Mouse (Mus musculus): Measurements from ENCODE around the gene Sirt1.

The Sirt1 gene

GRCm38 (mm10) chr10:63313726-63314125 is 67.8 kb downstream of the Sirt1 start:
- no peak for DNase-seq

GRCm38 (mm10) chr10:63308582-63309366 is 72.7 kb downstream of the Sirt1 start:
- DNase-seq, result peak; percentile 73 to 83

- no peak for DNase-seq
Measured at GRCm38 (mm10) chr10:63302356-63302755, 79.1 kb downstream of the Sirt1 start.

GRCm38 (mm10) chr10:63282846-63283245 is 98.7 kb downstream of the Sirt1 start:
- DNase-seq, result no peak

- DNase-seq, result no peak
Measured at GRCm38 (mm10) chr10:63282417-63282816, 99.1 kb downstream of the Sirt1 start.

- no peak for DNase-seq
Measured at GRCm38 (mm10) chr10:63279851-63280250, 101.7 kb downstream of the Sirt1 start.

GRCm38 (mm10) chr10:63277010-63277409 is 104.5 kb downstream of the Sirt1 start:
- no peak for DNase-seq

- DNase-seq, result no peak
Measured at GRCm38 (mm10) chr10:63272868-63273267, 108.6 kb downstream of the Sirt1 start.

GRCm38 (mm10) chr10:63272401-63272800 is 109.1 kb downstream of the Sirt1 start:
- no peak for DNase-seq

Measured in lung, adult 18-20 months (tissue).